Mouse (Mus musculus): Measurements from ENCODE around the gene Usmg5. TPM values are rescaled to one million over a fixed set of nuclear protein-coding genes. Genes with fewer than 3 reads are reported as not detected.
A peak's percentile ranks its signal among the peaks of the same experiment; 100 is the strongest.

Usmg5 gene
- polyA plus RNA-seq, 1 experiment: 617 TPM

- H3K4me1 ChIP-seq (ENCODE audit: control insufficient read depth, insufficient read depth, low read length): peaks cover under 1% of the 10 kb centered on the region; the same call in 1 of the 2 replicates
- 0 out of 2 replicates have a peak, but pooled peaks have one; percentile 4 for TF ChIP-seq CTCF (conservative IDR thresholded peaks at IDR 0.05; ENCODE audit: insufficient read depth, insufficient read length, low read depth, low read length)
- no peak for TF ChIP-seq POLR2A (IDR thresholded peaks at IDR 0.05; ENCODE audit: low read depth, low read length)
- no peaks in the 10 kb centered on the region for H3K27me3 ChIP-seq (replicated peaks; ENCODE audit: control insufficient read depth, insufficient read depth, low read length)
- DNase-seq: no peak
- 100% methylated on average over 1 of the region's 1 CpGs for WGBS
- H3K36me3 ChIP-seq (ENCODE audit: control insufficient read depth, insufficient read depth, low read length): no peaks in the 10 kb centered on the region; the same call in none of the 2 replicates
- H3K27ac ChIP-seq (ENCODE audit: insufficient read depth, low read depth, low read length): no peak overlapping the region
- no peak overlapping the region for H3K4me3 ChIP-seq (ENCODE audit: insufficient read depth, low read depth, low read length)
These were observed 44.1 kb downstream of the Usmg5 start for GRCm38 (mm10) chr19:47046343-47046742.

DNA sequence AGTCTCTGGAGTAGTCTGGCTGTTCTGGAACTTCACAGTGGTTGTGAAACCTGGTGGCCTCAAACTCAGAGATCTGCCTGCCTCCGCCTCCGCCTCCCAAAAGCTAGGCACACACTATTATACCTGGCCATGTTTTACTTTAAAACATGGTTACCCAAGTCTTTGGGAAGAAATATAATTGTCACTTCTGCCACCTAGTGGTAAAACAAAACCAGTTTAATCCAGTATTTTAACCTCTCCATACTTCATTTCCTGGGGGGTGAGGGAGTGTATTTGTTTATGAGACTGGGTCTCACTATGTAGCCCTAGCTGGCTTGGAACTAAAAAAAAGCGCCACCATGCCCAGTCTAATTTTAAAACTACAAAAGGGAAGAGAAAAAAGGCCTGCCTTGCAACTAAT, 46.8 kb downstream of the Usmg5 start:
- WGBS: 86% methylated on average over 3 of the region's 3 CpGs
- no peaks in the 10 kb centered on the region; the same call in none of the 2 replicates for H3K36me3 ChIP-seq (ENCODE audit: control insufficient read depth, insufficient read depth, low read length)

GRCm38 (mm10) chr19:47040720-47041473, 49.5 kb downstream of the Usmg5 start:
- H3K4me3 ChIP-seq (ENCODE audit: insufficient read depth, low read depth, low read length): no peak overlapping the region
- 91% methylated on average over 3 of the region's 3 CpGs for WGBS
- no peak for DNase-seq

More for the DNA sequence above, 46.8 kb downstream of the Usmg5 start:
- no peak for TF ChIP-seq CTCF (conservative IDR thresholded peaks at IDR 0.05; ENCODE audit: insufficient read depth, insufficient read length, low read depth, low read length)
- no peak for TF ChIP-seq POLR2A (IDR thresholded peaks at IDR 0.05; ENCODE audit: low read depth, low read length)
- DNase-seq: peak; percentile 13
- Histone ChIP-seq H3K4me3 (ENCODE audit: insufficient read depth, low read depth, low read length) (no peak overlapping the region), H3K27ac (ENCODE audit: insufficient read depth, low read depth, low read length) (no peak overlapping the region), H3K4me1 (ENCODE audit: control insufficient read depth, insufficient read depth, low read length) (no peaks in the 10 kb centered on the region), H3K27me3 (replicated peaks; ENCODE audit: control insufficient read depth, insufficient read depth, low read length) (no peaks in the 10 kb centered on the region)

DNA sequence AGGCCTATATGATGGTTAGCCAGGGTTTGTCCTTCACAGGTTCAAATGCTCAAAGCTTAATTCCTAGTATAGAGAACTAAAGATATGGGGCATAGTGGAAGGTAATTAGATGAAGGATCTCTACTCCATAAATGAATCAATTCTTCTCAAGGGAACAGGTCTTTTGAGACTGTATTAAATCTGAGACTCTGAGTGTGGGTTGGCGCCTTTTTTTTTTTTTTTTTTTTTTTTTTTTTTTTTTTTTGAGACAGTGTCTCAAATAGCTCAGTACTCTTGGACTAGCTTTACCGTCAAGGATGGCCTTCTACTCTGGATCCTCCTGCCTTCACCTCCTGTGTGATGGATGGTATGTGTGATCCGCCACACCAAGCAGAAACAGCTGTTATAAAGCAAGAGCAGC, 53.9 kb downstream of the Usmg5 start:
- Histone ChIP-seq H3K27me3 (replicated peaks; ENCODE audit: control insufficient read depth, insufficient read depth, low read length) (no peaks in the 10 kb centered on the region), H3K4me3 (ENCODE audit: insufficient read depth, low read depth, low read length) (no peak overlapping the region), H3K36me3 (ENCODE audit: control insufficient read depth, insufficient read depth, low read length) (peaks cover 1% of the 10 kb centered on the region), H3K4me1 (ENCODE audit: control insufficient read depth, insufficient read depth, low read length) (no peaks in the 10 kb centered on the region), H3K27ac (ENCODE audit: insufficient read depth, low read depth, low read length) (no peak overlapping the region)
- TF ChIP-seq POLR2A (IDR thresholded peaks at IDR 0.05; ENCODE audit: low read depth, low read length) (no peak), CTCF (conservative IDR thresholded peaks at IDR 0.05; ENCODE audit: insufficient read depth, insufficient read length, low read depth, low read length) (no peak)
- 88% methylated on average over 3 of the region's 3 CpGs for WGBS
- DNase-seq: no peak

More at GRCm38 (mm10) chr19:47040720-47041473, 49.5 kb downstream of the Usmg5 start:
- Histone ChIP-seq H3K27ac (ENCODE audit: insufficient read depth, low read depth, low read length) (no peak overlapping the region), H3K4me1 (ENCODE audit: control insufficient read depth, insufficient read depth, low read length) (no peaks in the 10 kb centered on the region), H3K36me3 (ENCODE audit: control insufficient read depth, insufficient read depth, low read length) (peaks cover 1% of the 10 kb centered on the region), H3K27me3 (replicated peaks; ENCODE audit: control insufficient read depth, insufficient read depth, low read length) (no peaks in the 10 kb centered on the region)
- TF ChIP-seq POLR2A (IDR thresholded peaks at IDR 0.05; ENCODE audit: low read depth, low read length): no peak
- no peak for TF ChIP-seq CTCF (conservative IDR thresholded peaks at IDR 0.05; ENCODE audit: insufficient read depth, insufficient read length, low read depth, low read length)

DNA sequence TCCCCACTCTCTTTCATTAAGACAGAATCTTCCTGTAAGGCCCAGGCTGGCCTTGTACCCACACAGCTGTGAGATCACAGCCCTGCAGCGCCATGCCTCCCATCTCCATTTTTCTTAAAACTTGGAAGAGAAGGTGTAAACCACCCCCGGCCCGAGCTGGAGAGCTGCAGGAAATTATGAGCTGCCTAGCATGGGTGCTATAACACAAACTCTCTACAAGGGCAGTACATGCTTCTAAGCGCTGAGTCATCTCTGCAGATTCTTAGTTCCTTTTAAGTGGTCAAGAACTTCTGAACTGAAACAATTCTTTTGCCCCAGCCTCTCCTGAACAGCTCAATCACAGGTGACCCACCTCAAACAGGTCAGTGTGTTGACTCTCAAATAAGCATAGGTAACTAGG, 55.5 kb downstream of the Usmg5 start:
- no peak for TF ChIP-seq CTCF (conservative IDR thresholded peaks at IDR 0.05; ENCODE audit: insufficient read depth, insufficient read length, low read depth, low read length)
- no peak for TF ChIP-seq POLR2A (IDR thresholded peaks at IDR 0.05; ENCODE audit: low read depth, low read length)
- H3K4me3 ChIP-seq (ENCODE audit: insufficient read depth, low read depth, low read length): no peak overlapping the region
- peaks cover 1% of the 10 kb centered on the region for H3K36me3 ChIP-seq (ENCODE audit: control insufficient read depth, insufficient read depth, low read length)
- no peak for DNase-seq
- H3K4me1 ChIP-seq (ENCODE audit: control insufficient read depth, insufficient read depth, low read length): no peaks in the 10 kb centered on the region
- no peaks in the 10 kb centered on the region for H3K27me3 ChIP-seq (replicated peaks; ENCODE audit: control insufficient read depth, insufficient read depth, low read length)
- no peak overlapping the region for H3K27ac ChIP-seq (ENCODE audit: insufficient read depth, low read depth, low read length)
- 88% methylated on average over 4 of the region's 4 CpGs for WGBS

Other genes starting within 250 kb of the Usmg5 start
- gene Ina, start 75.9 kb downstream of the Usmg5 start, polyA plus RNA-seq (2012; rRNA removed): 0.11 and 0.31 TPM in 2 replicates
- 32.2 and 36.3 TPM in 2 replicates for gene Nt5c2, start 75.5 kb downstream of the Usmg5 start, polyA plus RNA-seq (2012; rRNA removed)
- gene Pcgf6, start 39.7 kb downstream of the Usmg5 start, polyA plus RNA-seq (2012; rRNA removed): 6.0 and 7.7 TPM in 2 replicates
- gene Taf5, start 22.9 kb downstream of the Usmg5 start, polyA plus RNA-seq (2012; rRNA removed): 1.6 and 1.8 TPM in 2 replicates
- 8.7 and 9.3 TPM in 2 replicates for gene Pdcd11, start 121 bp upstream of the Usmg5 start, polyA plus RNA-seq (2012; rRNA removed)
- gene Calhm2, start 47.6 kb upstream of the Usmg5 start, polyA plus RNA-seq (2012; rRNA removed): 5.4 and 5.7 TPM in 2 replicates
- gene Calhm1, start 53.6 kb upstream of the Usmg5 start, polyA plus RNA-seq (2012; rRNA removed): not detected in 2 replicates
- not detected in 2 replicates for gene Calhm3, start 67.1 kb upstream of the Usmg5 start, polyA plus RNA-seq (2012; rRNA removed)
- gene Neurl1a, start 88.2 kb upstream of the Usmg5 start, polyA plus RNA-seq (2012; rRNA removed): 1.3 and 2.3 TPM in 2 replicates

Data from kidney, adult 2 months (tissue).